Mouse (Mus musculus): ENCODE results near the gene Gm10644.
A peak's percentile ranks its signal among the peaks of the same experiment; 100 is the strongest.
"Not testable (repeated sequence)": the region's sequence is repeated elsewhere in the genome, so short reads cannot be mapped to it uniquely, and the experiment has no call there.

Gene Gm10644

DNA sequence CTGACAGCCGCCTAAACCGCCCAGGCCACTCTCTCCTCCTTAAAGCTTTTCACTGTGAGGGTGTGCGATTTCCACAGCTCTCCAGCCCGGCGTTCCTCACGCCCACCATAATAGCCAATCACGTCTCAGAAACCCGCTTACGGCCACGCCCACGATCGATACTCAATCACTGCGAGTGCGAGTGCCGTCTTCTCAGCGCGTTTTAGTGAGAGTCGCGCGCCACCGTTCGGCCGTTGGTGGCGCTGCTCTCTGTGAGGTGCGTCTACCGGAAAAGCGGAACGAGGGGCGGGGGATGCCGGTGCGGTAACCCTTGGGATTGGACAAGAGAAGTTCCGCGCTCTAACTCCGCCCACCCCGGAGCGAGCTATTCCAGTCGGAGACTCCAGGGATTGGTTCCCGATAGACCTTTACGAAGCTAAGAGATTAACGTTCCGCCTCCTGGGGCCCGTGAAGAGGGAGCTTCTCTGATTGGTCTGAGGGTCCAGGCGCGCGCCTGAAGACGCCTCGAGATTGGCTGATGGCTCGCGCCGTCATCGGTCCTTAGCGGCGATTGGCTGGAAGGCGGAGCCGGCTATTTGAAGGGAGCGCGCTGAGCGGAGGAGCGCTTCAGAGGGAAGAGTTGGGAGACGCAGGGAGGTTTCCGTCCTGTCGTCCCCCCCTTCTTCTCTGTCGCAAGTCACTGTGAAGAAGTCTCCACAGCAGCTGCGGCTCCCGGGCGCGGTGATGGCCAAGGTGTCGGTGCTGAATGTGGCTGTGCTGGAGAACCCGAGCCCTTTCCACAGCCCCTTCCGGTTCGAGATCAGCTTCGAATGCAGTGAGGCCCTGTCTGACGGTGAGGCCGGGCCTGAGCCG lies at the start of gene Gm10644, which contains the start of gene Asf1b:
Gene Gm10644, minus strand, starts transcription at position 100 of the 852 bp plus-strand sequence.
Gene Asf1b, plus strand, starts transcription at position 402 of the 852 bp plus-strand sequence.
- peak; percentile 99 to 100 for DNase-seq

GRCm38 (mm10) chr8:84004533-84005201 lies 49.7 kb upstream of the Gm10644 start:
- DNase-seq, result peak; percentile 94 to 96

DNA sequence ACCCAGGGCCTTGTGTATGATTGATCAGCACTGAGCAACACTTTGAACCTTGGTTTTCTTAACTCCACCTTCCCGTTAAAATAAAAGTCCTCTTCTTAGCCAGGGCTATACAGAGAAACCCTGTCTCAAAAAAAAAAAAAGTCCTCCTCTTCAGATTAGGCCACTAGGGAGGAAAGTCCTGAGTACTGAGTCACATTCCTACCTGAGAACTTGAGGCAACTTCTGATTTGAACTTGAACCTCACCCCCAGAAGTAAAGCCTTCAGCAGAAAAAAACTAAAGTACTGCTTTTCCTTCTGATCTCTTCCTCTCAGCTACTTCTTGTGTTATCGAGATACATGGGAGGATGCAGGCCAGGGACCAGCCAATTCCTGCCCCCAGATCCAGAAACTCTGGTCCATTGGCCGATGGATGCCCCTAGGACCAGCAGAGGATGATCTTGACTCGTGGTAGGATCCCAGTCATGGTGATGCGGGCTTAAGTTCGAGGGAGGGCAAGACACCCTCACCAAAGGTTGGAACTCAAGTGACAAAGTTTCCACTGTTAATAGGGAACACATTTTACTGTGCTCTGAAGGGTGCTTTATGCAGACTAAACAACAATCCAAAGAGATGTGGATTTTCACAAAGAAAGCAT lies 48.7 kb upstream of the Gm10644 start:
- DNase-seq, result no peak

GRCm38 (mm10) chr8:84002957-84003611 lies 48.1 kb upstream of the Gm10644 start:
- peak in 1 of 2 experiments; percentile 20 for DNase-seq

DNA sequence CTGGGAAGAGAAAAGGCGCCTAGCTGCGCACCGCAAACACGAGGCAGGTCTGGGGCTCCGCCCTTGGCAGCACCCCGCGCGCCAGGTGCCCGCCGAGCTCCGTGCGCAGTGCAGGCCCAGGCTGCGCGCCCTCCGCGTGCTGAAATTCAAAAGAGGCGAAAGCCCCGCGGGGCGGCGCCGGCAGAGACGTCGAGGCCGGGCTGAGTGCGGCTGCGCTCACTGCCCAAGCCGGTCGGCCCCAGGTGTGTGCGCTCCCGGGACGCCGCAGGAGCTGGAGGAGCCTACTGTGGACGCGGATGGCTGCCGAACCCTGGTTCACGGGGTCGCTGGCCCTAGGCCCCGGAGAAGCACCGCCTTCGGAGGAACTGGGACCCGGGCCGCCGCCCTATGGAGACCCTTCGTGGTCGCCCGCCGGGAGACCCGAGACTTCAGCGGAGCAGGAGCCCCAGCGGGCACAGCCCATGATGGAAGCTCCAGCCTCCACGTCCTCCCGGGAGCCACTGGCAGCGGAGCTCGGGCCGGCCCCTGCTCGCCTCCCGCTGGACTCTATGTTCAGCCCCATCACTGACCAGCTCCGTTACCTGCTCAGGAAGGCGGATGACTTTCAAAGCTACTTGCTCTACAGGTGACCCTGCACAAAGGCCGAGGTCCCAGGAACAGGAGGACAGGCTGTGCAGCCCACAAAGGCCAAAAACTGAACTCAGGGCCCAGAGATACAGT lies 46.4 kb upstream of the Gm10644 start, which contains the start of gene 1700067K01Rik:
Gene 1700067K01Rik, plus strand, starts transcription at position 222 of the 720 bp plus-strand sequence.
- DNase-seq, result peak; percentile 23 to 25

- no peak for DNase-seq
These were observed 44.8 kb upstream of the Gm10644 start for GRCm38 (mm10) chr8:83999825-84000224.

DNA sequence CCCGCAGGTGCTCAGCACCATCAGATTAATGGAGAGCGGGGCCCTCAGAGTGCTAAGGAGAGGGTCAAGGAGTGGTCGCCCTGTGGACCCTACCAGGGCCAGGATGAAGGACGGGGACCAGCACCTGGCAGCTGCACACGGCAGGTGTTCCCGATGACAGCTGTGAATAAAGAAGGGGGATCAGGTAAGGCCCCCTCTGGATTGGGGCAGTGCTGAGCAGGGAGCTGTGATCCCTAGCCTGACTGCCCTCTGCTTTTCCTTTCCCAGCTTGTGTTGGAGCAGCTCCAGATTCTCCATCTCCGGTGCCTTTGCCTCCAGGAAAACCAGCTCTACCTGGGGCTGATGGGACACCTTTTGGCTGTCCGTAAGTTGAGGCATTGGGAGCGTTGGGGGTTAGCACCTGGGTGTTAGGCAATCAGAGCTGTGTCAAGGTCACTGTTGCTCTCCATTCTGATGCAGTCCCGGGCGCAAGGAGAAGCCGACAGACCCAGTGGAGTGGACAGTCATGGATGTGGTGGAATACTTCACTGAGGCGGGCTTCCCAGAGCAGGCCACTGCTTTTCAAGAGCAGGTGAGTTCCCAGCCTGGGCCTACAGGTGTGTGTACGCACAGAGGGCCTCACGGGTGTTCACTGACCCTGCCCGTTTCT lies 44.2 kb upstream of the Gm10644 start:
- no peak for DNase-seq

- peak; percentile 74 to 79 for DNase-seq
These were observed 43.4 kb upstream of the Gm10644 start for GRCm38 (mm10) chr8:83998231-83999056.

DNA sequence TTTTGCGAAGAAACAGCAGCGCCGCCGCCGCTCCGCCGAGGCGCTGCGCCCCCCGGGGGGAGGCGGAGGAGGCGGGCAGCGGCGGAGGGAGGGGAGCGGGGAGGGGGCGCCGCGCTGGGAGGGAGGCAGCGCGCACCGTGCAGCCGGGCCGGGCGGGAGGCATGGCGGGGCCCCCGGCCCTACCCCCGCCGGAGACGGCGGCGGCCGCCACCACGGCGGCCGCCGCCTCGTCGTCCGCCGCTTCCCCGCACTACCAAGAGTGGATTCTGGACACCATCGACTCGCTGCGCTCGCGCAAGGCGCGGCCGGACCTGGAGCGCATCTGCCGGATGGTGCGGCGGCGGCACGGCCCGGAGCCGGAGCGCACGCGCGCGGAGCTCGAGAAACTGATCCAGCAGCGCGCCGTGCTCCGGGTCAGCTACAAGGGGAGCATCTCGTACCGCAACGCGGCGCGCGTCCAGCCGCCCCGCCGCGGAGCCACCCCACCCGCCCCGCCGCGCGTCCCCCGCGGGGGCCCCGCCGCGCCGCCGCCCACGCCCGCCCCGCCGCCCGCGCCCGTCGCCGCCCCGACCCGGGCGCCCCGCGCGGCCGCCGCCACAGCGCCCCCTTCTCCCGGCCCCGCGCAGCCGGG lies 42.6 kb upstream of the Gm10644 start, which contains the start of gene Samd1:
Gene Samd1, plus strand, starts transcription at position 162 of the 631 bp plus-strand sequence.
- peak; percentile 70 to 80 for DNase-seq

GRCm38 (mm10) chr8:83996567-83997505 lies 41.8 kb upstream of the Gm10644 start:
- DNase-seq, result peak; percentile 91 to 96

GRCm38 (mm10) chr8:83995973-83996372 lies 41.0 kb upstream of the Gm10644 start:
- peak in 1 of 2 experiments; percentile 24 for DNase-seq

DNA sequence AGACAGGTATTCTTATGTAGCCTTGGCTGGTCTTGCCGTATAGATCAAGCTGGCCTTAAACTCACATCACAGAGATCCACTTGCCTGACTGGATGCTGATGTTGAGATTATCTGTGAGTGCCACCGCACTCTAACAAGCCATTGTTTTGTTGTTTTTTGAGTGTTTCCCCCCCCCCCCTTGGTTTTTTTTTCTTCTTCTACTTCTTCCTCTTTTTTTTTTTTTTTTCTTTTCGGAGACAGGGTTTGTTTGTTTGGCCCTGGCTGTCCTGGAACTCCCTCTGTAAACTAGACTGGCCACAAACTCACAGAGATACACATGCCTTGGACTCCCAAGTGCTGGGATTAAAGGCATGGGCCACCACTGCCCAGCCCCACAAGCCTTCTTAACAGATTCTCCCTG lies 39.0 kb upstream of the Gm10644 start:
- DNase-seq, result no peak

GRCm38 (mm10) chr8:83992488-83992887 lies 37.5 kb upstream of the Gm10644 start:
- DNase-seq, result no peak

DNA sequence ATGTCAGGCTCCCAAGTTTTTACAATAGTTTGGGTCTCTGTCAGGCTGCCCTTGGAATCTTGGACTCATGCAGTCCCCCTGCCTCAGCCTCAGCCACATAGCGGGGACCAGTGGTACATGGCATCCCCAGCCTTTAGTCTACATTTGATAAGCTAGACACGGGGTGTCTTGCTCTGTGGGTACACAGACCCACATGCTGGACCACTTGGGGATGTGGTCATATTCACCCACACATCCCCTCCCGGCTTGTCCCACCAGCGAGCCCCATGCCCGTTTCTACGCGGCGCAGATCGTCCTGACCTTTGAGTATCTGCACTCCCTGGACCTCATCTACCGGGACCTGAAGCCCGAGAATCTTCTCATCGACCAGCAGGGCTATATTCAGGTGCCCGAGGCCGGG lies 35.2 kb upstream of the Gm10644 start:
- no peak for DNase-seq

DNA sequence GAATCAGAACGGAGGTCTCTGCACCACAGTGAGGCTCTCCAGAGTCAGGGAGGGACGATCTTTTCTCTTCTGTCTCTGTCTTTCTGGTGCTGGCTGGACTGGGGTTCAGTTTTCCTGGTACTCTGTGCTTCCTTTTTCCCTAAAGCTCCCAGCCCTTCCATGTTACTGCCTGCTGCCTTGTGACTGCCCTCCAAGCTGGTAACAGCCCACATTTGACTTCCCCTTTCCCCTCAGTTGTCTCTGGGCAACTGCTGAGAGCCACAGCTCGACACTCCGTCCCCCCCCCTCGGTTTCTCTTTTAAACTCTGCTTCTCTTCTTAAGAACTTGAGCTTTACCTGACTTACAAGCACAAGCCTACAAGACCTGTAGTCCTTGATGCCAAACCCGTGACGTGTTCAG lies 34.2 kb upstream of the Gm10644 start:
- no peak for DNase-seq

- DNase-seq, result not testable (repeated sequence)
These were observed 28.2 kb upstream of the Gm10644 start for GRCm38 (mm10) chr8:83983222-83983621.

GRCm38 (mm10) chr8:83982449-83982848 lies 27.4 kb upstream of the Gm10644 start:
- DNase-seq, result no peak

DNA sequence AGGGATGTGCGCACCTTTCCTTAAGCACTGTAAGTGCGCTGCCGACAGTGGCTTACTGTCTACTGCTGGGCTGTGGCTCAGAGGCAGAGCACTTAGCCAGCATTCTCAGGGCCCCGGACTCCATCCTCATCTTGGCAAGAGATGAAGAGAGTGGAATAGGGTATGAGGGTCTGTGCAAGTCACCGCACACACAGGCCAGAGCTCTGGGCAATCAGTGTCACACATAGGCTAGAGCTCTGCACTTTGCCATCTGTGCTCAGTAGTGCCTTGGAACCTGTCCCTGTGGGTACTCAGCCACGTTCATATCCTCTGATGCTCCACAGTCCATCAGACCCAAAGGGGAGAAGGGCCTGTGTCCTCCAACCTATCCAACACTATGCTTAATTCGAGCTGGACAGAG lies 26.5 kb upstream of the Gm10644 start:
- no peak for DNase-seq

GRCm38 (mm10) chr8:83980845-83981244 lies 25.8 kb upstream of the Gm10644 start:
- DNase-seq, result no peak
